Mouse (Mus musculus) gastrocnemius, postnatal 4 days (tissue): Measurements from ENCODE around the gene Ftsj1. TPM values are rescaled to one million over a fixed set of nuclear protein-coding genes. Genes with fewer than 3 reads are reported as not detected.

Source experiments
- DNase-seq, 2 experiments: peaks; one replicate each; pipeline ENCODE4 v3.0.0; 2021 to 2022; ENCODE audit warnings: low spot score in 2 of 2, mixed read lengths in 2 of 2
- total RNA-seq, 2 experiments: library from RNA; stranded (reverse); gene quantifications; 2 replicates each; pipeline ENCODE4 v1.2.3; 2021

Gene Ftsj1
- total RNA-seq, 2 experiments from 2014 or later: 13.4 to 14.8 TPM

GRCm38 (mm10) chrX:8222296-8222677 lies 29.9 kb downstream of the Ftsj1 start:
- DNase-seq: no peak

GRCm38 (mm10) chrX:8219651-8220050 lies 32.6 kb downstream of the Ftsj1 start:
- no peak for DNase-seq

DNA sequence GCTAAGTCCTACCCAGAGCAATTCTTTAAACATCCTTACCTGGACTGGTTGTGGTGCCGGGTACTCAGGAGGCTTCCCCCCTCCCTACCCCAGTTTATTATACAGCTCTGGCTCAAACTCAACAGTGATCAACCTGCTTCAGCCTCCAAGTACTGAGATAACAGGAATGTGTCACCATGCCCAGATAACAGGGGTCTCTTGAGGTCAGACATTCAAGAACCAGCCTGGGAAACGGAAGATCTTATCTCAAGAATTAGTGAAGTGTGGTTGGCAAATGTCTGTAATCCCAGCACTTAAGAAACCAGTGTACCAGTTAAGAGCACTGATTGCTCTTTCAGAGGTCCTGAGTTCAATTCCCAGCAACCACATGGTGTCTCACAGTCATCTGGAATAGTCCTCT lies 34.1 kb downstream of the Ftsj1 start:
- DNase-seq: no peak

GRCm38 (mm10) chrX:8217383-8217782 lies 34.8 kb downstream of the Ftsj1 start:
- no peak for DNase-seq

DNA sequence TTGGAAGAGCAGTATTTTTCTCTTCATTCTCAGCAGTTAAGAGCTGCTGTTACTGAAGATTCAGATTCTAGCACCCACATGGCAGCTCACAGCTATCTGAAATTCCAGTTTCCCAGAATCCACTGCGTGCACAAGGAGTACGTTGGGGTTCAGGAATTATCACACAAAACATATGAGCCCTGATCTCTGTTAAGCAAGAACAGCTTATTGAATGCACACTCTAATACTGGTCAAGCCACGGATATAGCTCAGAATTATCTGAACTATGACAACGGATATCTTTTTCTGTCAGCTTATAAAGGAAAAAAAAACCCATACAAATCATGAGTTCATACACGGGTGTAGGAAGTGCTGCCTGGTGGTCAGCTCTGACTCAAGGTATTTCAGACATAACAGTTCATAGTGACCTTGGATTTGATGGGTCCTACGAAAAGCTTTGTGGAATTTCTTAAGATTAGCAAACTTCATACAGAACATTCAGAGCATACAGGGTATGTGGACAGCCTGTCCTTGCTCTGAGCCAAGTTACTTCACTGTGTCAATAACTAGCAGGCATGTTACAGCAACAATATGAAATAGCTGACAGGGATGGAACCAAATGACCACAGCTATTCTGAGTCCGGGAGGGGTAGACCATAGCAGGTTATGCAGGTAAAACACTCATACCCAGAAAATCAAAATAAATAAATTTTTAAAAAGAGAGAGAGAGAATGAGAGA lies 40.6 kb downstream of the Ftsj1 start:
- no peak for DNase-seq

DNA sequence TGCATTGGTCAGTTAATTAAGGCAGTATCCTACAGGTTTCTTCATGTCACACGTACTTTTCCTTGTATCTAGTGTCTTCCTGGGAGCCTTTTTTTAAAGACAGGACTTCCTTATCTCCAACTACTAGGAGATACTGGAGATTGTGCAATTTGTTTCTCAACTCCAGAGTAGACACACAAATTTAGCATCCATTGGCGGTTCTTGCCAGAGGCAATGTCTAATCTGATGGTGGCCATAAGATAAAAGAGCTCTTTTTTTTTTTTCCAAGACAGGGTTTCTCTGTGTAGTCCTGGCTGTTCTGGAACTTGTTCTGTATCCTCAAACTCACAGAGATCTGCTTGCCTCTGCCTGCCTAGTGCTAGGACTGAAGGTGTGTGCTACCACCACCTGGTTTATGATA lies 42.5 kb downstream of the Ftsj1 start:
- DNase-seq: no peak

DNA sequence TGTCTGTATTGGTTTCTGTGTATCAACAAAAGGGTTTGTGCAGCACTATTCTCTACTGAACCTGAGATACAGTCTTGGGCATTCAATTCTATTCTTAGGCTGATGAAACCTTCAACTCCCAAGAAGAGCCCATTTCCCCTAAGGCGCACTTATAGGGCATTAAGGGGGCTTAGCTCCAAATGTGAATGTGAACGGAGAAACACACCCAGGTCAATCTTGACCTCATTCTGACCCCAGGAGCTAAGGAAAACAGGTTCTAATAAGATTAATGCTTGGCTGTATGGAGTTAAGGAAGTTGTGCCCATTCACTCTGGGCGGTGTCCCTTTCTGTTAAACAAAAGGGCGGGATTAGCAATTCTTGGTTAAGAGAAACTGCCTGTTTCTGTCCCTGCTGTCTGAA lies 45.0 kb downstream of the Ftsj1 start:
- no peak for DNase-seq

DNA sequence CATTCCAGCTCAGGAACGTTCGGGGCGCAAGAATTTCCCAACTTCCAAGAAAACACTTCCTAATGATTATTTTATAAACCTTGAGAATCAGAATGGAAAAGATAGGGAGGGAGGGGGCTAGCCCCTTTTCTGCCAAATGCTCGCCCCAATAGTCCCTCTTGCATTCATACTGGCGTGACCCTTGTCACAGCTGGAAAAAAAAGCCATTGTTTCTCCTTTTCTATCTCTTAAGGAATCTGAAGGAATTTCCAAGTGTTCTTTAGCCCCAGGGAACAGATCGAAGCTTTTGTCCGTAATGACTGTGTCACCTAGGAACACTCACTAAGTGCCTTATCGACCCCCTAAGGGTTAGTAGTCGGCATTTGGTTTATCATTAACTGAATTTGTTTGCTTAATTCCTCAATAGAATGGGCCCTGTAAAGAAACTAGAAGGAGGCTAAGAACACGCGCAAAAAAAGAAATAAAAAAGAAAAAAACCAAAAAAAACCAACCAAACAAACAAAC lies 45.5 kb downstream of the Ftsj1 start:
- no peak for DNase-seq

- peak; percentile 64 to 77 for DNase-seq
Observed at GRCm38 (mm10) chrX:8206015-8206693, 46.1 kb downstream of the Ftsj1 start, which contains the start of gene Porcn. Porcn (minus strand) TSS chrX:8206525.

DNA sequence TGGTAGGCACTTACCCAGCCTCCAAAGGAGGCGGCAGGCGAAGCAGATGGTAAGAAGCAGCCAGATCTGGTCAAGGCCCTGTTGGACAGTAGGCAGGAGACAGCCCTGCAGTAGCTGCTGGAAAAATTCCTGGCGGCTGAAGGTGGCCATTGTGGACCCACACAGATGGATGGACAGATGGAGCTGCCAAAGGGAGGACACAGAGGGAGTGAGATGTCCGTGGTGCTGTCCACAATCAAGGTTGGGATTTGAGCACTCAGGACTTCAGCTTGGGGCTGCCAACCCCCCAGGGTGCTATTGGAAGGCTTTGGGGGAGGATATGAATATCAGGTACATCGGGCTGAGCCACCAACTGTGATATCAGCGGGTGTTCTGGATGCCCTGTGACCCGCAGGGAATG lies 46.7 kb downstream of the Ftsj1 start:
- DNase-seq: no peak

DNA sequence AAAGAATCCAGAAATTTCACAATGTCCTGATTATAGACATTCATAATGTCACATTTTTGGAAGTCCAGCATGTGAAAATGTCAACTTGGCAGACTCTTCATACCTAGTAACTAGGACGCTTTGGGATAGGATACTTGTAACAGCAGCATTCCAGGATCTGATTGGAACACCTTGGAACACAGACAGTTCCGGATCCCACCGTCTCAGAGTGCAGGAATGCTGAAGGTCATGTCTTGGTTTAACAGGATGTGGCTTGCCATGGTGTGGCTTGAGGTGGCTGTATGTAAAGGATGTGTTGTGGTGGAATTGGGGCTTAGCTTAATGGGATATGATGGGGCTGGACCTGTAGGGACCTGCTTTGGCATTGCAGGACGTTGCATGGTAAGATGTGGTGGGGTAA lies 47.1 kb downstream of the Ftsj1 start:
- DNase-seq: no peak

- no peak for DNase-seq
Observed at GRCm38 (mm10) chrX:8204076-8204475, 48.1 kb downstream of the Ftsj1 start.

- no peak for DNase-seq
Observed at GRCm38 (mm10) chrX:8203105-8203504, 49.1 kb downstream of the Ftsj1 start.

- no peak for DNase-seq
Observed at GRCm38 (mm10) chrX:8193419-8193723, 58.8 kb downstream of the Ftsj1 start, which contains the start of gene Ebp. Ebp (minus strand) TSS chrX:8193512.

DNA sequence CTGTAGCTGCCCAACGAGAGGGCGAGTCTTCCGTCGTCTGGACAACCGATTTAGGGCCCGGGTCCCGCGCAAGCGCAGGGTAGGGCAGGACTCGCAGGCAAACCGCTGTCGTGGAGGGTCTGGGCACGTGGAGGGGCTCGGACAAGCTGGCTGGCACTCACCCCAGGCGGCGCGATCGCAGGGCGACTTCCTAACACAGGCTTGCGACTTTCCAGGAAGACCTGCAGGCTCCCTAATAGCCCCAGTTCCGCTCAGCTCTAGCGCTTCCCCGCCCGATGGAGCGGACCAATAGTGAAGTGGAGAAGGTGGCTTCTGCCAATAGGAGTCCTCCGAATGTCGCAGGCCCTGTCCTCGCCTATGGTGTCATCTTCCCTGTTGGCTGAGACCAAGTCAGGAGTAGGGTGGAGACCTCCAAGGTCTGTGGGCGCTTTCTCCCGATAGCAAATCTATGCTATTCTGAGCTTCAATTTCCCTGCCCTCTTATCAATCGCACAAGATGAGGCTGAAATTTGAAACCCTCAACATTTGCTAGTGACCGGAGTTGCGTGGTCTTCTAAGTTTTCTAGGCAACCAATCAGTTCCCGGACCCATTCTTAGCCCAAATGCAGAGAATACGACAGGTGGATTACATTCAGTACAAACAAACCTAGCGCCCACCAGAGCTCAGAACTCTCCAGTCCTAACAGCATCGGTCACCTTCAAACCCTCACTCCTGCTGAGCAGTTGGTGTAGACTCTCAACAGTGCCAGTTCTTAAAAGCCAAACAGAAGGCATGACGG lies 59.4 kb downstream of the Ftsj1 start:
- DNase-seq: peak; percentile 32 to 67

DNA sequence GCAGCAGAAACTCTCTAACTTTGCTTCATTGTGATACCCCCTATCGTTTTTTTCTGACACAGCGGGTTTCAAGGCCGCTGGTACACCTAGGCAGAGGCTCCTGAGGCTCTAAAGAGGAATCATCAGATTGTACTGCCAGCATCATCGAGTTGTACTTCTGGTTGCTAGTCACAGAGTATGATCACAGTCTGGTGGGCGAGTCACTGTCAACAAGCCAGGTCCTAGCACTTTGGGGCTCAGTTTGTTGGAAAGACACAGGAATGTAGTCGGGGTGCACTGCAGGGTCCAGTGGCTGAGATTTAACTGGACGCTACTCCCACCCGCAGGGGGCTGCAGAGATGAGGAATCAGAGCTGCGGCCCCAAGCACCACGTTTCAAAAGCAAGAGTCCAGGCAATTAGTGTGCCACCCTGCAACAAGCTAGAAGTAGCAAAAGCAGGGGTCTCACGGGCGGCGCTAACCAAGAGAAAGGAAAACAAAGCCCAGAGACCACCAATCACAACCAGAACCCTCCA lies 60.0 kb downstream of the Ftsj1 start:
- DNase-seq: peak in 1 of 2 experiments; percentile 16

Other genes with a start within 250 kb of the Ftsj1 start
- gene Glod5, start 233.9 kb downstream of the Ftsj1 start, total RNA-seq: not detected
- gene Suv39h1, start 177.6 kb downstream of the Ftsj1 start, total RNA-seq: 10 to 100 TPM; 14.7 to 14.9 TPM
- 1 to 10 TPM; 2.8 TPM for gene Was, start 161.9 kb downstream of the Ftsj1 start, total RNA-seq
- gene Wdr13, start 119.5 kb downstream of the Ftsj1 start, total RNA-seq: 10 to 100 TPM; 29.5 to 34.2 TPM
- 100 to 1,000 TPM; 359 to 459 TPM for gene Rbm3, start 106.5 kb downstream of the Ftsj1 start, total RNA-seq
- gene Tbc1d25, start 76.2 kb downstream of the Ftsj1 start, total RNA-seq: 1 to 10 TPM; 4.6 to 6.1 TPM
- 10 to 100 TPM; 22.3 to 24.1 TPM for gene Ebp, start 58.9 kb downstream of the Ftsj1 start, total RNA-seq
- 1 to 10 TPM; 4.2 to 5.4 TPM for gene Porcn, start 45.9 kb downstream of the Ftsj1 start, total RNA-seq
- gene Slc38a5, start 18.7 kb upstream of the Ftsj1 start, total RNA-seq: under 1 TPM in 1 of 2 experiments, not detected in 1; 0.36 TPM
- not detected for gene Ssxb10, start 75.0 kb upstream of the Ftsj1 start, total RNA-seq
- not detected for gene Ssxb9, start 114.6 kb upstream of the Ftsj1 start, total RNA-seq
- not detected for gene Ssxb1, start 160.9 kb upstream of the Ftsj1 start, total RNA-seq
- gene Ssxb2, start 209.3 kb upstream of the Ftsj1 start, total RNA-seq: not detected